Mouse (Mus musculus): Measurements from ENCODE around the gene Gm11596. TPM values are rescaled to one million over a fixed set of nuclear protein-coding genes. Genes with fewer than 3 reads are reported as not detected.
"Not testable (repeated sequence)": the region's sequence is repeated elsewhere in the genome, so short reads cannot be mapped to it uniquely, and the experiment has no call there.

The Gm11596 gene
- not detected for total RNA-seq (2021)

- no peak for DNase-seq
- intact Hi-C loops (cut with DNase I): no loop called here
Measured at GRCm38 (mm10) chr11:99793367-99793766, at the start of gene Gm11596. Gene Gm11596, minus strand, starts transcription at chr11:99793467.

GRCm38 (mm10) chr11:99842185-99842584 lies 48.9 kb upstream of the Gm11596 start:
- intact Hi-C loops (cut with DNase I): no loop called here
- DNase-seq: no peak

- DNase-seq: no peak
- intact Hi-C loops (cut with DNase I): no loop called here
Measured at GRCm38 (mm10) chr11:99837966-99838365, 44.7 kb upstream of the Gm11596 start, which contains the start of gene 2300003K06Rik. Gene 2300003K06Rik, minus strand, starts transcription at chr11:99838066.

GRCm38 (mm10) chr11:99815566-99815965 lies 22.3 kb upstream of the Gm11596 start, which contains the start of gene Gm11564:
Gene Gm11564, minus strand, starts transcription at chr11:99815666.
- DNase-seq; intact Hi-C loops (cut with DNase I): not testable (repeated sequence)

- intact Hi-C loops (cut with DNase I); DNase-seq: not testable (repeated sequence)
Measured at GRCm38 (mm10) chr11:99809792-99810191, 16.5 kb upstream of the Gm11596 start, which contains the start of gene Krtap4-13. Gene Krtap4-13, minus strand, starts transcription at chr11:99809892.

GRCm38 (mm10) chr11:99804346-99804745 lies 11.1 kb upstream of the Gm11596 start, which contains the start of gene Gm11554:
Gene Gm11554, minus strand, starts transcription at chr11:99804446.
- intact Hi-C loops (cut with DNase I); DNase-seq: not testable (repeated sequence)

- intact Hi-C loops (cut with DNase I); DNase-seq: not testable (repeated sequence)
Measured at GRCm38 (mm10) chr11:99798832-99799231, 5.6 kb upstream of the Gm11596 start, which contains the start of gene Gm11569. Gene Gm11569, minus strand, starts transcription at chr11:99798932.

- DNase-seq; intact Hi-C loops (cut with DNase I): not testable (repeated sequence)
Measured at GRCm38 (mm10) chr11:99784900-99785299, 8.4 kb downstream of the Gm11596 start, which contains the start of gene Krtap4-9. Gene Krtap4-9, plus strand, starts transcription at chr11:99785200.

- DNase-seq: no peak
- intact Hi-C loops (cut with DNase I): no loop called here
Measured at GRCm38 (mm10) chr11:99780604-99781003, 12.7 kb downstream of the Gm11596 start, which contains the start of gene Krtap4-8. Gene Krtap4-8, minus strand, starts transcription at chr11:99780704.

GRCm38 (mm10) chr11:99778401-99778800 lies 14.9 kb downstream of the Gm11596 start:
- intact Hi-C loops (cut with DNase I): no loop called here
- DNase-seq: no peak

- intact Hi-C loops (cut with DNase I); DNase-seq: not testable (repeated sequence)
Measured at GRCm38 (mm10) chr11:99772813-99773212, 20.5 kb downstream of the Gm11596 start, which contains the start of gene Gm11595. Gene Gm11595, minus strand, starts transcription at chr11:99772913.

- intact Hi-C loops (cut with DNase I): no loop called here
Measured at GRCm38 (mm10) chr11:99768410-99768809, 24.9 kb downstream of the Gm11596 start.

GRCm38 (mm10) chr11:99758877-99759276 lies 34.4 kb downstream of the Gm11596 start:
- intact Hi-C loops (cut with DNase I): no loop called here
- no peak for DNase-seq

More at GRCm38 (mm10) chr11:99768410-99768809, 24.9 kb downstream of the Gm11596 start:
- no peak for DNase-seq

- no peak for DNase-seq
- intact Hi-C loops (cut with DNase I): no loop called here
Measured at GRCm38 (mm10) chr11:99743985-99744384, 49.3 kb downstream of the Gm11596 start.

Other genes starting within 250 kb of the Gm11596 start
- not detected for gene Krtap3-3, start 242.6 kb downstream of the Gm11596 start, total RNA-seq (2021)
- gene Krtap3-2, start 236.6 kb downstream of the Gm11596 start, total RNA-seq (2021): not detected
- not detected for gene Gm11939, start 234.0 kb downstream of the Gm11596 start, total RNA-seq (2021)
- not detected for gene Krtap3-1, start 226.8 kb downstream of the Gm11596 start, total RNA-seq (2021)
- gene Krtap1-5, start 212.5 kb downstream of the Gm11596 start, total RNA-seq (2021): not detected
- not detected for gene Krtap1-4, start 209.8 kb downstream of the Gm11596 start, total RNA-seq (2021)
- gene Krtap1-3, start 202.1 kb downstream of the Gm11596 start, total RNA-seq (2021): not detected
- not detected for gene Krtap9-3, start 195.4 kb downstream of the Gm11596 start, total RNA-seq (2021)
- not detected for gene Gm11938, start 190.2 kb downstream of the Gm11596 start, total RNA-seq (2021)
- gene Gm11937, start 183.3 kb downstream of the Gm11596 start, total RNA-seq (2021): not detected
- gene Krtap2-4, start 178.6 kb downstream of the Gm11596 start, total RNA-seq (2021): not detected
- not detected for gene Gm11562, start 173.0 kb downstream of the Gm11596 start, total RNA-seq (2021)
- gene Krtap4-1, start 165.2 kb downstream of the Gm11596 start, total RNA-seq (2021): not detected
- not detected for gene Krtap4-2, start 158.4 kb downstream of the Gm11596 start, total RNA-seq (2021)
- not detected for gene Krtap4-7, start 149.4 kb downstream of the Gm11596 start, total RNA-seq (2021)
- gene Gm11555, start 143.2 kb downstream of the Gm11596 start, total RNA-seq (2021): not detected
- not detected for gene Gm11563, start 134.5 kb downstream of the Gm11596 start, total RNA-seq (2021)
- gene Krtap4-6, start 127.5 kb downstream of the Gm11596 start, total RNA-seq (2021): not detected
- not detected for gene Gm14190, start 102.7 kb downstream of the Gm11596 start, total RNA-seq (2021)
- not detected for gene Gm14180, start 59.2 kb downstream of the Gm11596 start, total RNA-seq (2021)
- gene Gm11595, start 20.6 kb downstream of the Gm11596 start, total RNA-seq (2021): not detected
- gene Krtap4-8, start 12.8 kb downstream of the Gm11596 start, total RNA-seq (2021): not detected
- gene Krtap4-9, start 8.3 kb downstream of the Gm11596 start, total RNA-seq (2021): not detected
- gene Gm11569, start 5.5 kb upstream of the Gm11596 start, total RNA-seq (2021): not detected
- not detected for gene Gm11554, start 11.0 kb upstream of the Gm11596 start, total RNA-seq (2021)
- not detected for gene Krtap4-13, start 16.4 kb upstream of the Gm11596 start, total RNA-seq (2021)
- not detected for gene Gm11564, start 22.2 kb upstream of the Gm11596 start, total RNA-seq (2021)
- gene 2300003K06Rik, start 44.6 kb upstream of the Gm11596 start, total RNA-seq (2021): not detected
- not detected for gene Krtap4-16, start 58.1 kb upstream of the Gm11596 start, total RNA-seq (2021)
- gene Gm11568, start 64.5 kb upstream of the Gm11596 start, total RNA-seq (2021): not detected
- gene Gm11559, start 71.0 kb upstream of the Gm11596 start, total RNA-seq (2021): not detected
- gene Krtap9-1, start 79.9 kb upstream of the Gm11596 start, total RNA-seq (2021): not detected
- not detected for gene Gm11567, start 85.7 kb upstream of the Gm11596 start, total RNA-seq (2021)
- not detected for gene Krtap31-1, start 114.5 kb upstream of the Gm11596 start, total RNA-seq (2021)
- gene Gm11565, start 121.3 kb upstream of the Gm11596 start, total RNA-seq (2021): not detected
- gene Krtap31-2, start 142.8 kb upstream of the Gm11596 start, total RNA-seq (2021): not detected
- gene Krtap9-5, start 155.0 kb upstream of the Gm11596 start, total RNA-seq (2021): not detected
- not detected for gene Krtap29-1, start 185.6 kb upstream of the Gm11596 start, total RNA-seq (2021)
- not detected for gene Krtap16-1, start 193.1 kb upstream of the Gm11596 start, total RNA-seq (2021)
- gene Krtap17-1, start 200.5 kb upstream of the Gm11596 start, total RNA-seq (2021): not detected
- not detected for gene Krt33a, start 222.7 kb upstream of the Gm11596 start, total RNA-seq (2021)
- gene Krt33b, start 236.4 kb upstream of the Gm11596 start, total RNA-seq (2021): not detected
- not detected for gene Krt34, start 248.1 kb upstream of the Gm11596 start, total RNA-seq (2021)

All from heart, postnatal 10 days (tissue).